Mouse (Mus musculus): ENCODE data around the gene Arf3. TPM values are rescaled to one million over a fixed set of nuclear protein-coding genes. Genes with fewer than 3 reads are reported as not detected.
A peak's percentile ranks its signal among the peaks of the same experiment; 100 is the strongest.

The Arf3 gene
- total and polyA plus RNA-seq, 2 experiments from 2014 or later: 17.3 to 27.6 TPM

GRCm38 (mm10) chr15:98778806-98779205 lies 15.8 kb upstream of the Arf3 start:
- no peaks in the 10 kb centered on the region for H3K36me3 ChIP-seq (replicated peaks; ENCODE audit: control insufficient read depth, insufficient read depth, low read length)
- ATAC-seq (ENCODE audit: insufficient read depth, low read depth) (no peak), DNase-seq (ENCODE audit: low spot score) (no peak)
- peaks cover 85% of the 10 kb centered on the region for H3K27me3 ChIP-seq (ENCODE audit: control insufficient read depth, insufficient read depth, low read length)
- no peaks in the 10 kb centered on the region for H3K9me3 ChIP-seq (replicated peaks; ENCODE audit: control insufficient read depth, low read length)
- H3K27ac ChIP-seq (ENCODE audit: low read depth): no peak overlapping the region
- peaks cover 8% of the 10 kb centered on the region for H3K4me1 ChIP-seq (ENCODE audit: control insufficient read depth, insufficient read depth)
- WGBS: 8% methylated on average over 10 of the region's 11 CpGs
- no peak overlapping the region for H3K9ac ChIP-seq (replicated peaks; ENCODE audit: low read depth, low read length)
- H3K4me2 ChIP-seq (ENCODE audit: low read depth, low read length): no peak overlapping the region
- TF ChIP-seq CTCF (IDR thresholded peaks at IDR 0.05; ENCODE audit: low read depth) (no peak), EP300 (IDR thresholded peaks at IDR 0.05; ENCODE audit: low read depth) (no peak)
- H3K4me3 ChIP-seq (ENCODE audit: low read depth, low read length): no peak overlapping the region

GRCm38 (mm10) chr15:98778191-98778770 lies 15.3 kb upstream of the Arf3 start:
- Histone ChIP-seq H3K4me1 (ENCODE audit: control insufficient read depth, insufficient read depth) (peaks cover 8% of the 10 kb centered on the region), H3K4me2 (ENCODE audit: low read depth, low read length) (peak overlapping the region; percentile 52), H3K4me3 (ENCODE audit: low read depth, low read length) (peak overlapping the region; percentile 37), H3K27ac (ENCODE audit: low read depth) (no peak overlapping the region), H3K27me3 (ENCODE audit: control insufficient read depth, insufficient read depth, low read length) (peaks cover 90% of the 10 kb centered on the region), H3K9ac (replicated peaks; ENCODE audit: low read depth, low read length) (no peak overlapping the region), H3K9me3 (replicated peaks; ENCODE audit: control insufficient read depth, low read length) (no peaks in the 10 kb centered on the region), H3K36me3 (replicated peaks; ENCODE audit: control insufficient read depth, insufficient read depth, low read length) (no peaks in the 10 kb centered on the region)
- no peak for ATAC-seq (ENCODE audit: insufficient read depth, low read depth)
- 1% methylated on average over 25 of the region's 25 CpGs for WGBS
- DNase-seq (ENCODE audit: low spot score): no peak
- TF ChIP-seq CTCF (IDR thresholded peaks at IDR 0.05; ENCODE audit: low read depth) (no peak), EP300 (IDR thresholded peaks at IDR 0.05; ENCODE audit: low read depth) (no peak)

- Histone ChIP-seq H3K9ac (replicated peaks; ENCODE audit: low read depth, low read length) (no peak within 1 kb of the TSS), H3K36me3 (replicated peaks; ENCODE audit: control insufficient read depth, insufficient read depth, low read length) (no peaks in the 10 kb centered on the region), H3K27ac (ENCODE audit: low read depth) (no peak within 1 kb of the TSS), H3K4me2 (ENCODE audit: low read depth, low read length) (peak within 1 kb of the TSS; percentile 52), H3K9me3 (replicated peaks; ENCODE audit: control insufficient read depth, low read length) (no peaks in the 10 kb centered on the region), H3K4me1 (ENCODE audit: control insufficient read depth, insufficient read depth) (peaks cover 8% of the 10 kb centered on the region), H3K27me3 (ENCODE audit: control insufficient read depth, insufficient read depth, low read length) (peaks cover 93% of the 10 kb centered on the region), H3K4me3 (ENCODE audit: low read depth, low read length) (peak within 1 kb of the TSS; percentile 37)
- ATAC-seq (ENCODE audit: insufficient read depth, low read depth) (no peak; the same call in 1 of the 2 replicates), DNase-seq (ENCODE audit: low spot score) (peak; percentile 19)
- TF ChIP-seq EP300 (IDR thresholded peaks at IDR 0.05; ENCODE audit: low read depth): no peak
- TF ChIP-seq CTCF (IDR thresholded peaks at IDR 0.05; ENCODE audit: low read depth): no peak
- WGBS: 1% methylated on average over 30 of the region's 33 CpGs
Observed at GRCm38 (mm10) chr15:98777762-98778161, 14.7 kb upstream of the Arf3 start, which contains the start of gene Wnt10b. Gene Wnt10b, minus strand, starts transcription at chr15:98778150.

GRCm38 (mm10) chr15:98777005-98777616 lies 14.1 kb upstream of the Arf3 start:
- TF ChIP-seq CTCF (IDR thresholded peaks at IDR 0.05; ENCODE audit: low read depth): no peak
- no peak for TF ChIP-seq EP300 (IDR thresholded peaks at IDR 0.05; ENCODE audit: low read depth)
- ATAC-seq (ENCODE audit: insufficient read depth, low read depth) (no peak), DNase-seq (ENCODE audit: low spot score) (no peak)
- no peak overlapping the region for H3K27ac ChIP-seq (ENCODE audit: low read depth)
- peak overlapping the region; percentile 37 for H3K4me3 ChIP-seq (ENCODE audit: low read depth, low read length)
- no peak overlapping the region for H3K9ac ChIP-seq (replicated peaks; ENCODE audit: low read depth, low read length)
- peaks cover 88% of the 10 kb centered on the region for H3K27me3 ChIP-seq (ENCODE audit: control insufficient read depth, insufficient read depth, low read length)
- no peaks in the 10 kb centered on the region for H3K9me3 ChIP-seq (replicated peaks; ENCODE audit: control insufficient read depth, low read length)
- peaks cover 12% of the 10 kb centered on the region for H3K4me1 ChIP-seq (ENCODE audit: control insufficient read depth, insufficient read depth)
- no peaks in the 10 kb centered on the region for H3K36me3 ChIP-seq (replicated peaks; ENCODE audit: control insufficient read depth, insufficient read depth, low read length)
- peak overlapping the region; percentile 52; the same call in 1 of the 2 replicates for H3K4me2 ChIP-seq (ENCODE audit: low read depth, low read length)
- WGBS: 7% methylated on average over 19 of the region's 19 CpGs

- Histone ChIP-seq H3K4me1 (ENCODE audit: control insufficient read depth, insufficient read depth) (peaks cover 12% of the 10 kb centered on the region), H3K9me3 (replicated peaks; ENCODE audit: control insufficient read depth, low read length) (no peaks in the 10 kb centered on the region), H3K27me3 (ENCODE audit: control insufficient read depth, insufficient read depth, low read length) (peaks cover 87% of the 10 kb centered on the region), H3K27ac (ENCODE audit: low read depth) (no peak overlapping the region), H3K4me3 (ENCODE audit: low read depth, low read length) (peak overlapping the region; percentile 28), H3K4me2 (ENCODE audit: low read depth, low read length) (peak overlapping the region; percentile 45), H3K9ac (replicated peaks; ENCODE audit: low read depth, low read length) (no peak overlapping the region), H3K36me3 (replicated peaks; ENCODE audit: control insufficient read depth, insufficient read depth, low read length) (no peaks in the 10 kb centered on the region)
- TF ChIP-seq EP300 (IDR thresholded peaks at IDR 0.05; ENCODE audit: low read depth) (no peak), CTCF (IDR thresholded peaks at IDR 0.05; ENCODE audit: low read depth) (0 out of 2 replicates have a peak, but pooled peaks have one; percentile 7)
- DNase-seq (ENCODE audit: low spot score) (no peak), ATAC-seq (ENCODE audit: insufficient read depth, low read depth) (peak; percentile 35; the same call in 1 of the 2 replicates)
- WGBS: 2% methylated on average over 62 of the region's 62 CpGs
Observed at GRCm38 (mm10) chr15:98776280-98777004, 13.4 kb upstream of the Arf3 start.
